Mouse (Mus musculus) hindbrain, embryonic 14.5 days (tissue): ENCODE measurements around the gene Il31ra. TPM values are rescaled to one million over a fixed set of nuclear protein-coding genes. Genes with fewer than 3 reads are reported as not detected.

Experiments used
- ATAC-seq: fragments of 200-750 bp; cut with Nextera tagmentation; 2 replicates; pipeline ENCODE4 v1.8.0; 2017; ENCODE audit warnings: moderate number of reproducible peaks, mild to moderate bottlenecking, moderate TSS enrichment, moderate library complexity; ENCODE audit not compliant: low FRiP score
- DNase-seq: peaks from one replicate; pipeline ENCODE4 v3.0.0-alpha.2; 2015; ENCODE audit warnings: low spot score
- H3K27ac ChIP-seq: fragments of 300-500 bp; sonication (generic); 2 replicates; pipeline ENCODE4 v1.5.1; 2014; ENCODE audit warnings: mild to moderate bottlenecking, moderate library complexity
- H3K27me3 ChIP-seq: fragments of 300-500 bp; sonication (generic); 2 replicates; pipeline ENCODE4 v1.6.1; 2014; ENCODE audit warnings: mild to moderate bottlenecking, low read length, mixed read lengths; ENCODE audit not compliant: control insufficient read depth, insufficient read depth
- H3K36me3 ChIP-seq: fragments of 300-500 bp; sonication (generic); replicated peaks from 2 replicates; pipeline ENCODE4 v1.6.1; 2014; ENCODE audit not compliant: control insufficient read depth, insufficient read depth
- H3K4me1 ChIP-seq: fragments of 300-500 bp; sonication (generic); replicated peaks from 2 replicates; pipeline ENCODE4 v1.6.1; 2014; ENCODE audit warnings: antibody characterized with exemption, low read length, mixed read lengths; ENCODE audit not compliant: control insufficient read depth, insufficient read depth
- H3K4me2 ChIP-seq: fragments of 300-500 bp; sonication (generic); replicated peaks from 2 replicates; pipeline ENCODE4 v1.6.1; 2014; ENCODE audit warnings: mild to moderate bottlenecking, moderate library complexity
- H3K4me3 ChIP-seq: fragments of 300-500 bp; sonication (generic); replicated peaks from 2 replicates; pipeline ENCODE4 v1.5.1; 2014; ENCODE audit warnings: mild to moderate bottlenecking, low read length
- H3K9ac ChIP-seq: fragments of 300-500 bp; sonication (generic); 2 replicates; pipeline ENCODE4 v1.6.1; 2014
- H3K9me3 ChIP-seq: fragments of 300-500 bp; sonication (generic); 2 replicates; pipeline ENCODE4 v1.6.1; 2016; ENCODE audit warnings: low read length; ENCODE audit not compliant: control insufficient read depth
- WGBS: fragments of 180-500 bp; shearing (Covaris S2); extraction: QIAGEN DNeasy Blood & Tissue Kit; methylation state at CpG from one replicate; pipeline ENCODE4 v1.1.7; 2014; 5-methylcytosine and 5-hydroxymethylcytosine counted together
- polyA plus RNA-seq: library from polyadenylated mRNA; unstranded; fragments of >200 nt; fragmentation: Nextera tagmentation; extraction: Ambion mirVana; gene quantifications from 2 replicates; pipeline ENCODE4 v1.2.1, GENCODE M21; 2014

The Il31ra gene
- polyA plus RNA-seq, 1 experiment from 2014 or later = 0.11 TPM

DNA sequence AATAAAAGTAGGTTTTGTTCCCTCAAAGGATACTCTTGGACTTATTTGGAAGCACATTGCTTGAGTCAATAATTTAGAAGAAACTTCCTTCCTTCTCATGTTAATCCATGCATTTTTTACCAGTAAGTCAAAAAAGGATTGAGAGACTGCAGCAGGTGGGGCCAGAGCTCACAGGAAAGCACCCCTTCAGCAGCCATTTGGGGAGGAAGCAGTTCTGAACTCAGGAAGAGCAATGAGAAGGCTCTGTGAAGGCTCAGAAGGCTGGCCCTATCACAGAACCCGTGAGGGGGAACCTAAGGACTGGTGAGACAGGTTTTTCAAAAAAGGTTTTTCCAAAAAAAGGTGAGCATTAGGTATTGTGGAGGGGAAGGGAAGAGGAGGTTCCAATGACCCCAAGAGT, 79.6 kb downstream of the Il31ra start:
- H3K4me3 ChIP-seq = no peak overlapping the region
- H3K27me3 ChIP-seq = no peaks in the 10 kb centered on the region
- DNase-seq = no peak
- no peak overlapping the region for H3K27ac ChIP-seq
- no peaks in the 10 kb centered on the region for H3K36me3 ChIP-seq
- no peak overlapping the region for H3K4me2 ChIP-seq
- H3K9me3 ChIP-seq = peaks cover 9% of the 10 kb centered on the region; the same call in 1 of the 2 replicates
- no peak overlapping the region for H3K9ac ChIP-seq
- no peak for ATAC-seq
- no peaks in the 10 kb centered on the region for H3K4me1 ChIP-seq
- WGBS = 74% methylated on average over 1 of the region's 1 CpGs

DNA sequence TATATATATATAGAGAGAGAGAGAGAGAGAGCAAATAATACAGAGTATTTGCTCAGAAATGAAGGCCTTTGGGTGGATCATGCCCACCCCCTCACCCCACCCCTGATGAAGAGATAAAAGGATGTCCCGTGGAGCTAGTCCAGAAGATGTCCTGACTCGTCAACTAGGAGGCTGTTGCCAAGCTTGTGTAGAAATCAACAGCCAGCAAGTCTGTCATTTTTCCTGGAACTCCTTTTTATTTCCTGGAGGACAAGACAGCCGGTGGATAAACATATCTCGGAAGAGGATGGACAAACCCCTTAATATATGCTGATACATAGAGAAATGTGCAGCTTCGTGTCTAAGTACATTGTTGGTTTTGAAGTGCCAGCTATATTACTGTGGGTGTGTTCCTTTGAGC, 81.3 kb downstream of the Il31ra start:
- Histone ChIP-seq H3K9me3 (0 out of 2 replicates have a peak, but pooled peaks cover under 1% of the 10 kb centered on the region), H3K4me1 (no peaks in the 10 kb centered on the region), H3K4me2 (no peak overlapping the region), H3K27ac (no peak overlapping the region), H3K27me3 (no peaks in the 10 kb centered on the region), H3K4me3 (no peak overlapping the region), H3K9ac (no peak overlapping the region), H3K36me3 (no peaks in the 10 kb centered on the region)
- ATAC-seq (no peak), DNase-seq (no peak)
- 91% methylated on average over 5 of the region's 5 CpGs for WGBS

DNA sequence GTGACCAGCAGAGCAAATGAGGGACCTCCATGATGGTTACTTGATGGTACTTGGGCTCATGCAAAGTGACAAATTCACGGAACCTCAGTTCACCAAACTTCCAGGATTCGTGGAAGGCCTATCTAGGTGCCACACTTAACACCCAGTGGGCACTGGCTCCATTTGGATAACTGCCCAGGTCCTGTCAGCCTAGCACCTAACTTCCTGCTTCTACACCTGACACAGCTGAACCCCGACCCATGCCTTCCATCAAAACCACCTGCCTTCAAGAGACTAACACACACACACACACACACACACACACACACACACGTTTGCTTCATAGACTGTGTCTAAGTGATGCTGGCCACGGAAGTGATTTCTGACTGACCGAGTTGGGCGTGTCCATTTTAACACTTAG, 82.3 kb downstream of the Il31ra start:
- H3K9me3 ChIP-seq = no peaks in the 10 kb centered on the region
- no peaks in the 10 kb centered on the region for H3K4me1 ChIP-seq
- DNase-seq (no peak), ATAC-seq (no peak)
- H3K27ac ChIP-seq = no peak overlapping the region
- 0 out of 2 replicates have a peak, but pooled peaks cover 3% of the 10 kb centered on the region for H3K36me3 ChIP-seq
- WGBS = 92% methylated on average over 7 of the region's 7 CpGs
- no peak overlapping the region for H3K9ac ChIP-seq
- no peak overlapping the region for H3K4me3 ChIP-seq
- H3K27me3 ChIP-seq = no peaks in the 10 kb centered on the region
- H3K4me2 ChIP-seq = no peak overlapping the region

DNA sequence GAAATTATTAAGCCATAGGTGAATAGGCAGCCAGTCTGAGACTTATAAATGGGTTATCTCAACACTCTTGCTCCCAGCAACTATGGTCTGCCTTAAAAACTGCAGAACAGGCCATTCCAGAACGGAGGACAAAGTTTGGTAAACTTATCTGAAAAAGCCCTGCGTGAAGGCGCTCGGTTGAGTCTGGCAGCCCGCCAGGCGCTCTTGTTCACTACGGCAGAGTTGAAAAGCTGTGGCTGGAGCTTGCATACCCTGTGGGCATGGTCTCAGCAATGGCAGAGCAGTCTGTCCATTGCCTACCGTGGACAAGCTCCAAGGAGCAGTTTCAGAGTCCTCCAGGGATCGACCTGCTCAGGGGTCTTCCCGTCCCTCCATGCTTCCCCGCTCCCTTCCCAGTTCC, 82.9 kb downstream of the Il31ra start:
- 86% methylated on average over 11 of the region's 11 CpGs for WGBS

DNA sequence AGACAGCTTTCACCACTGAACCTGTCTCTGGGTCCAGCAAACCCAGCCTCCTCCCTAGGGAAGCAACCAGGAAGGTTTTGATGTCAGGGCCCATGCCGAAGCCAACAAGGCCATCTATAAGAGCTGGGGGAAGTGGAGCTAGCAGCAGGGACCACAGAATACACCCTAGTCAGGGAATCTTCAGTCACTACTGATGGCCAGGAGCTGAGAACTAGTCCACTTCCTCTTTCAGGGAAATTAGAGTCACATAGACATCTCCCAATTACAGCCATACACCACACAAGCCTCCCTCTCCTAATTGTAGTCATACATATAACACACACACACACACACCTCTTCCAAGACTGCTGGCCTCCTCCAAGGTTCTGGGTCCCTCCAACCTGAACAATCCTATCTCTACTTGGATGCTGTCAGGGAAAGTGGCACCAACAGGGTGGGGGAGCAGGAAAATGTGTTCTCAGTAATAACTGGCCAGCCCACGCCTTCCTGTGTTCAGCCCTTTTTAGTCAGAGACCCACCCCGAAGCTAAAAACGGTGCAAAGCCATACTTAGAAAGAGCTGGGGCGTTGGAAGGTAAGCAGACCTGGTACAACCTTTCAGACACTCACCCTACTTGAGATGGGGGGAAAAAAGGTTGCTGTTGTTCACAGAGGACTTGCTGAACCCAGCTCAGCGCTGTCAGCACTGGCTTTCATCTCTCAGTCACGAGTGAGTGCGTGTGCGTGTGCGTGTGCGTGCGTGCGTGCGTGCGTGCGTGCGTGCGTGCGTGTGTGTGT, 83.5 kb downstream of the Il31ra start:
- no peak for DNase-seq
- no peak for ATAC-seq
- Histone ChIP-seq H3K4me3 (no peak overlapping the region), H3K36me3 (peaks cover 15% of the 10 kb centered on the region), H3K9me3 (no peaks in the 10 kb centered on the region), H3K4me2 (no peak overlapping the region), H3K4me1 (no peaks in the 10 kb centered on the region), H3K27me3 (no peaks in the 10 kb centered on the region), H3K27ac (no peak overlapping the region), H3K9ac (no peak overlapping the region)
- 94% methylated on average over 19 of the region's 19 CpGs for WGBS

More for the DNA sequence above, 82.9 kb downstream of the Il31ra start:
- Histone ChIP-seq H3K27ac (no peak overlapping the region), H3K4me1 (no peaks in the 10 kb centered on the region), H3K4me2 (no peak overlapping the region), H3K9ac (no peak overlapping the region), H3K9me3 (no peaks in the 10 kb centered on the region), H3K27me3 (no peaks in the 10 kb centered on the region), H3K36me3 (peaks cover 8% of the 10 kb centered on the region), H3K4me3 (no peak overlapping the region)
- ATAC-seq (no peak), DNase-seq (no peak)

DNA sequence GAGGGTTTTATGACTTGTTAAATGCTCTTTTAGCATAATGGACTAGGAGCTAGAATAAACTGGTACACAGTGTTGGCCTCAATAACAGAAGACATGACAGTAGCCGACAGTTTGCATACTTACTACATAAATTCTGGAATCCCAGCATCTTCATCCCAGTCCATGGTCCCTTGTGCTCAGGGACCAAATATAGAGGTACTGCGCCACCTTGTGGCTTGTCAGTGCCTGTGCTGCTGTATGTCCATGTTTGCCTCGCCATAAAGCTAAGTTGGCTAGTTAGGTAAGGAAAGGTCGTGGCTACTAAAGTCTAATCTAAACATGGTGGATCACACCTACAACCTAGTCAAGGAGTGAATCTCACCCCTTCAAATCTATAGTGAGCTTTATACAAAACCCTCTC, 84.7 kb downstream of the Il31ra start:
- H3K27ac ChIP-seq = no peak overlapping the region
- ATAC-seq = peak; percentile 77; the same call in 1 of the 2 replicates

DNA sequence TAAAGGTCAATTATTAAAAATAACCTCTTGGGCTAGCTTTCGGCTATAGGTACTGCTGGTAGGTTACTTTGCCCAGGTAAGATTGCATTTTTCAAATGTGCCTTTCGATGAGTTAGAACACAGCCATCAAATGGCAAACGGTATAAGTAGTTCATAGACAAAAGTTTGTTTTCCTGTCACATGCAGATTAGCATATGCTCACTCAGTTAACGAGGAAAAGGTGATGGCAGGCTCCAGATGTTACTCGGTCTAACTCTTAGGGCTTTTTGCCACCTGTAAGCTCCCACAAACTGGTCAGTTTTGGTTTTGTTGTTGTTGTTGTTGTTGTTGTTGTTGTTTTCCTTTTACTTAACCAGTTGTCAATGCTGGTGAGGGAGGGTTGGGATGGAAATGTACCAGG, 85.7 kb downstream of the Il31ra start:
- Histone ChIP-seq H3K36me3 (peaks cover 36% of the 10 kb centered on the region), H3K4me3 (no peak overlapping the region), H3K4me1 (no peaks in the 10 kb centered on the region), H3K4me2 (no peak overlapping the region), H3K27ac (no peak overlapping the region), H3K27me3 (no peaks in the 10 kb centered on the region), H3K9me3 (no peaks in the 10 kb centered on the region), H3K9ac (no peak overlapping the region)
- ATAC-seq (no peak), DNase-seq (no peak)
- WGBS = 88% methylated on average over 5 of the region's 5 CpGs

More for the DNA sequence above, 84.7 kb downstream of the Il31ra start:
- peak; percentile 81 for DNase-seq
- no peak overlapping the region for H3K4me3 ChIP-seq
- no peak overlapping the region for H3K4me2 ChIP-seq
- no peaks in the 10 kb centered on the region for H3K4me1 ChIP-seq
- peaks cover 26% of the 10 kb centered on the region for H3K36me3 ChIP-seq
- H3K27me3 ChIP-seq = no peaks in the 10 kb centered on the region
- H3K9me3 ChIP-seq = no peaks in the 10 kb centered on the region
- H3K9ac ChIP-seq = no peak overlapping the region
- WGBS = 29% methylated on average over 4 of the region's 4 CpGs

DNA sequence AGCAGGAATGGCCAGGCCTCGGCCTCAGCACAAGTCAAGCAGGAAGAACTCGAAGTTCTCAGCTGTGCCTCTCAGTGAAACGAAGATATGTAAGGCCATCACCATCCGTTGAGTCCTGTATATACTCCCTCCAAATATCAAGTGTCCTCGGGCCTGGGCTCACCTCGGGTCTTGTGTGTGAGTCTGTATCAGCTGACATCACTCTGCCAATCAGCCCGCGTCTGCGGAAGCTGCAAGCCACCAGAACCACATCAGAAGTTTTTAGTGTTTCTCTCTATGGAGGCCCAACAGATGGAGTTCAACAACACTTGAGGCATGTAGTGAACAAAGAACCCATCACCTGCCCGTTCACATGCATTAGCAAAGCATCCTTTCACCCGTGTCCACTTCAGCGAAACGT, 86.5 kb downstream of the Il31ra start:
- Histone ChIP-seq H3K27ac (no peak overlapping the region), H3K4me1 (no peaks in the 10 kb centered on the region), H3K9ac (no peak overlapping the region), H3K36me3 (peaks cover 41% of the 10 kb centered on the region), H3K27me3 (no peaks in the 10 kb centered on the region), H3K9me3 (no peaks in the 10 kb centered on the region), H3K4me2 (no peak overlapping the region), H3K4me3 (no peak overlapping the region)
- no peak for ATAC-seq
- DNase-seq = no peak
- 87% methylated on average over 13 of the region's 13 CpGs for WGBS

DNA sequence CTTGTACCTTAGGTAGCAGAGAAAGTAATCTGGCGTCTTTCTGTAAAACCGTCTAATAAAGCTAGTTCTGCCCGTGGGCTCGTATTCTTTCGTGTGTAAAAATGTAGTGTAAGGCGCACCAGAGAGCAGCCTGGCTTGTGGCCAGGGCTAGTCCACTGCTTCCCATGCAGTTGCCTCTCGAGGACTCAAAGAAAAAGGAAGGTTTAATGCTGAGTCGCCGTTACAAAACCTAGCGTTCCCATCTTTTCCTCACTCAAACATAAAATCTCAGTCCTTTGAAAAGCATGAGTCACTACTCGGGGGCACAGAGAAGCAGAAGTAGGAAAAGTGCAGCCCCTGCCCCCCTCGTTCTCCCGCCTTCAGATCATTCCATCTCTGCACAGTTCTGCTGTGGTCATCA, 87.4 kb downstream of the Il31ra start:
- H3K9me3 ChIP-seq = no peaks in the 10 kb centered on the region
- H3K4me3 ChIP-seq = no peak overlapping the region
- no peak overlapping the region for H3K27ac ChIP-seq
- no peaks in the 10 kb centered on the region for H3K4me1 ChIP-seq
- WGBS = 80% methylated on average over 13 of the region's 13 CpGs
- no peaks in the 10 kb centered on the region for H3K27me3 ChIP-seq
- peaks cover 45% of the 10 kb centered on the region for H3K36me3 ChIP-seq
- ATAC-seq = no peak
- no peak for DNase-seq
- no peak overlapping the region for H3K4me2 ChIP-seq
- H3K9ac ChIP-seq = no peak overlapping the region
